Mouse (Mus musculus) embryonic fibroblast, embryonic 13.5 days (primary cell): ENCODE data around the gene Azin2. TPM values are rescaled to one million over a fixed set of nuclear protein-coding genes. Genes with fewer than 3 reads are reported as not detected.
A peak's percentile ranks its signal among the peaks of the same experiment; 100 is the strongest.

Experiments used
- H3K27ac ChIP-seq: 2 replicates; pipeline ENCODE4 v1.5.1; 2012; ENCODE audit warnings: low read length, control low read depth, inconsistent platforms; ENCODE audit not compliant: insufficient read depth
- H3K4me1 ChIP-seq: 2 replicates; pipeline ENCODE4 v1.6.1; 2011; ENCODE audit warnings: low read length; ENCODE audit not compliant: control insufficient read depth, insufficient read depth
- H3K4me3 ChIP-seq: 2 replicates; pipeline ENCODE4 v1.5.1; 2011; ENCODE audit warnings: mild to moderate bottlenecking, control low read depth, low read length; ENCODE audit not compliant: insufficient read depth
- CTCF ChIP-seq: IDR thresholded peaks from 2 replicates; pipeline ENCODE4 v1.5.1; 2011; ENCODE audit warnings: mild to moderate bottlenecking, control low read depth, low read length, moderate library complexity, borderline replicate concordance; ENCODE audit not compliant: insufficient read depth
- POLR2A ChIP-seq: IDR thresholded peaks from 2 replicates; pipeline ENCODE4 v1.6.1; 2011; ENCODE audit warnings: low read depth, mild to moderate bottlenecking, control low read depth, low read length, moderate library complexity
- polyA plus RNA-seq: library from polyadenylated mRNA; stranded (reverse); fragments of >200 nt; gene quantifications from 2 replicates; pipeline ENCODE4 v1.2.4, GENCODE M21; 2011; ENCODE audit warnings: low read depth; ENCODE audit not compliant: missing spikeins, insufficient read length

The Azin2 gene
- polyA plus RNA-seq, 1 experiment, result 29.0 TPM

- no peak within 1 kb of the TSS for H3K27ac ChIP-seq
- H3K4me1 ChIP-seq, result no peaks in the 10 kb centered on the region
- H3K4me3 ChIP-seq, result peak within 1 kb of the TSS; percentile 69
- no peak for TF ChIP-seq CTCF
- TF ChIP-seq POLR2A, result peak; percentile 81
These were observed 78.9 kb downstream of the Azin2 start, which contains the start of gene Trim62 for GRCm38 (mm10) chr4:128883379-128883781. Trim62 (plus strand) TSS chr4:128883580.

Other genes with a start within 250 kb of the Azin2 start
- 0.40 TPM in 1 of 2 replicates, not detected in the other for gene A3galt2, start 207.1 kb downstream of the Azin2 start, polyA plus RNA-seq
- gene Zfp362, start 156.4 kb downstream of the Azin2 start, polyA plus RNA-seq, result 22.1 and 26.3 TPM in 2 replicates
- 3.8 and 4.0 TPM in 2 replicates for gene Trim62, start 78.9 kb downstream of the Azin2 start, polyA plus RNA-seq
- 95.5 and 107 TPM in 2 replicates for gene Ak2, start 29.5 kb upstream of the Azin2 start, polyA plus RNA-seq
- 49.7 and 62.6 TPM in 2 replicates for gene Rnf19b, start 95.8 kb upstream of the Azin2 start, polyA plus RNA-seq
- gene Tmem54, start 143.1 kb upstream of the Azin2 start, polyA plus RNA-seq, result not detected in 2 replicates
- not detected in 2 replicates for gene Hpca, start 159.6 kb upstream of the Azin2 start, polyA plus RNA-seq
- 0.53 and 1.1 TPM in 2 replicates for gene Fndc5, start 174.6 kb upstream of the Azin2 start, polyA plus RNA-seq
- 59.9 and 65.4 TPM in 2 replicates for gene S100pbp, start 227.3 kb upstream of the Azin2 start, polyA plus RNA-seq
- gene Yars, start 227.3 kb upstream of the Azin2 start, polyA plus RNA-seq, result 104 and 112 TPM in 2 replicates